ENCODE assay signal across 8 mouse cellular contexts in the genomic region with DNA sequence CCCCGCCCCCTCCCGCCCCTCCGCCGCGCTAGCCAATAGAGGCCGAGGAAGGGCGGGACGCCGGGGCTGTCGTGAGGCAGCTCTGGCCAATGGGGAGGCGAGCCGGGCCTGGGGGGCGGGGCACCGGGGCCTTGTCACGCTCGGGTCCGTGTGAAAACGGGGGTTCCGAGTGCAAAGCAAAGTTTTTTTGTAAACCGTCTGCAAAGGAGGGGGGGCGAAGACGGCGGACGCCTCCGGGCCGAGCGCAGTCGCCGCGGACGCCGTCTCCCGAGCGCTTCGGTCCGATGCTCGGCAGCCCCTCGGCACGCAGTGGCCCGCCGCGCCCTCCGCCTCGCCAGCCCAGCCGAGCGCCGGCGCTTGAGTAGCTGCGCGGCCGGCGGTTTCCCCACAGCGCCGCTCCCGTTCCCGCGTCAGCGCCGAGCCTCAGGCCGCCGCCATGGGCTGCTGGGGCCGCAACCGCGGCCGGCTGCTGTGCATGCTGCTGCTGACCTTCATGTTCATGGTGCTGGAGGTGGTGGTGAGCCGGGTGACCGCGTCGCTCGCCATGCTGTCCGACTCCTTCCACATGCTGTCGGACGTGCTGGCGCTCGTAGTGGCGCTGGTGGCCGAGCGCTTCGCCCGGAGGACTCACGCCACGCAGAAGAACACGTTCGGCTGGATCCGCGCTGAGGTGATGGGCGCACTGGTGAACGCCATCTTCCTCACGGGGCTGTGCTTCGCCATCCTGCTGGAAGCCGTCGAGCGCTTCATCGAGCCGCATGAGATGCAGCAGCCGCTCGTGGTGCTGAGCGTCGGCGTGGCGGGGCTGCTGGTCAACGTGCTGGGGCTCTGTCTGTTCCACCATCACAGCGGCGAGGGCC. TPM values are rescaled to one million over a fixed set of nuclear protein-coding genes. Genes with fewer than 3 reads are reported as not detected.
DNase-seq lines count a peak whose midpoint lies in the region; ATAC-seq lines count a peak whose summit lies in the region.

TSS of gene Slc30a1 (plus strand) at position 197 of the 860 bp plus-strand sequence.

- H3K36me3 ChIP-seq in hindbrain, embryonic 16.5 days (ENCODE audit: control insufficient read depth, insufficient read depth, low read length): 0 out of 2 replicates have a peak, but pooled peaks cover 2% of the 10 kb centered on the region
- peaks cover 5% of the 10 kb centered on the region; the same call in 1 of the 2 replicates for H3K36me3 ChIP-seq in macrophage (ENCODE audit: inconsistent target)

- peak within 1 kb of the TSS; percentile 80 for H3K9ac ChIP-seq in hindbrain, embryonic 16.5 days (ENCODE audit: low read depth, low read length)

- H3K27ac ChIP-seq in hindbrain, embryonic 16.5 days (ENCODE audit: low read depth, low read length): peak within 1 kb of the TSS; percentile 95
- H3K27ac ChIP-seq in macrophage: no peak within 1 kb of the TSS

- peak within 1 kb of the TSS; percentile 91 for H3K4me2 ChIP-seq in hindbrain, embryonic 16.5 days (ENCODE audit: low read length)

- peaks cover 31% of the 10 kb centered on the region for H3K4me1 ChIP-seq in hindbrain, embryonic 16.5 days (ENCODE audit: control insufficient read depth, insufficient read depth, low read depth, low read length)

- no peaks in the 10 kb centered on the region for H3K27me3 ChIP-seq in hindbrain, embryonic 16.5 days (replicated peaks; ENCODE audit: control insufficient read depth, insufficient read depth, low read length)

- peak within 1 kb of the TSS; percentile 71 for H3K4me3 ChIP-seq in hindbrain, embryonic 16.5 days (ENCODE audit: low read length)
- peak within 1 kb of the TSS; percentile 48 for H3K4me3 ChIP-seq in macrophage (ENCODE audit: inconsistent target)

- no peaks in the 10 kb centered on the region for H3K9me3 ChIP-seq in hindbrain, embryonic 16.5 days (ENCODE audit: control insufficient read depth, low read length)

- peak; percentile 99 for ATAC-seq in hindbrain, embryonic 16.5 days

- peaks cover 45% of the 10 kb centered on the region for H3K79me2 ChIP-seq in macrophage (ENCODE audit: inconsistent target)

- WGBS in hindbrain, embryonic 16.5 days: 1% methylated on average over 76 of the region's 104 CpGs
- WGBS in macrophage (ENCODE audit: missing documents): under 1% methylated on average over 92 of the region's 104 CpGs

- peak; percentile 94 for DNase-seq in R1 (ENCODE audit: low read depth, low spot score)
- DNase-seq in cerebellum, postnatal 25 days: peak; percentile 99 to 100
- peak; percentile 98 to 99 for DNase-seq in frontal cortex, postnatal 36 days (ENCODE audit: low spot score in 2 of 2)
- peak; percentile 98 for DNase-seq in left cerebral cortex, adult 18-20 months (ENCODE audit: low spot score in 2 of 2)
- peak; percentile 98 for DNase-seq in right cerebral cortex, adult 18-20 months
- peak; percentile 99 for DNase-seq in urinary bladder, postnatal 10 days (ENCODE audit: low spot score)

RNA-seq across cellular contexts. Expression of gene Slc30a1, which starts in this region (rescaled TPM):
- 2.0 and 2.2 TPM in 2 replicates for polyA plus RNA-seq in hindbrain, embryonic 16.5 days (2015; fragmentation: Nextera tagmentation; extraction: Ambion mirVana)
- 10 to 100 TPM; 28.7 to 35.9 TPM for total RNA-seq in left cerebral cortex, adult 18-20 months (2021)
- 10 to 100 TPM in 12 of 26 experiments, 1 to 10 TPM in 14; 3.9 to 31.3 (median 9.4) TPM for total RNA-seq in macrophage (2018; cell fraction: chromatin; rRNA removed)
- total RNA-seq in macrophage (2018; cell fraction: cytosol; rRNA removed): 10 to 100 TPM; 18.0 to 86.1 (median 49.5) TPM
- total RNA-seq in macrophage (2018; cell fraction: nucleus; rRNA removed): 10 to 100 TPM; 21.9 to 89.8 (median 47.1) TPM
- 29.5 to 46.7 TPM (median 43.8 TPM) in 3 replicates for polyA plus RNA-seq in macrophage (2018)
